Mouse (Mus musculus) heart, embryonic 14.5 days (tissue): Measurements from ENCODE around the gene Gemin8. TPM values are rescaled to one million over a fixed set of nuclear protein-coding genes. Genes with fewer than 3 reads are reported as not detected.

Experiments
- ATAC-seq: fragments of 200-750 bp; cut with Nextera tagmentation; 2 replicates; pipeline ENCODE4 v1.8.0; 2017; ENCODE audit warnings: low read depth, moderate TSS enrichment; ENCODE audit not compliant: insufficient number of reproducible peaks, insufficient read depth, low FRiP score
- H3K27ac ChIP-seq, 2 experiments: fragments of 200-500 bp in 1 of 2; fragments of 300-500 bp in 1 of 2; sonication (generic) in 1 of 2; replicated peaks in 1 of 2; 2 replicates each; pipeline ENCODE4 v1.5.1; 2012 to 2014; ENCODE audit warnings: low read depth in 2 of 2, low read length in 2 of 2, control low read depth in 1 of 2, mild to moderate bottlenecking in 1 of 2, mixed read lengths in 1 of 2; ENCODE audit not compliant: control insufficient read depth in 1 of 2, insufficient read depth in 1 of 2
- H3K27me3 ChIP-seq: fragments of 300-500 bp; sonication (generic); 2 replicates; pipeline ENCODE4 v1.6.1; 2014; ENCODE audit warnings: mild to moderate bottlenecking, low read length, control low read depth; ENCODE audit not compliant: control insufficient read depth, insufficient read depth
- H3K36me3 ChIP-seq: fragments of 300-500 bp; sonication (generic); 2 replicates; pipeline ENCODE4 v1.6.1; 2014; ENCODE audit warnings: mild to moderate bottlenecking, control low read depth, low read length, mixed read lengths; ENCODE audit not compliant: control insufficient read depth, insufficient read depth
- H3K4me1 ChIP-seq, 2 experiments: fragments of 200-500 bp in 1 of 2; fragments of 300-500 bp in 1 of 2; sonication (generic) in 1 of 2; 2 replicates each; pipeline ENCODE4 v1.6.1; 2012 to 2014; ENCODE audit warnings: low read length in 2 of 2, control low read depth in 1 of 2, mixed read lengths in 1 of 2; ENCODE audit not compliant: control insufficient read depth in 2 of 2, insufficient read depth in 2 of 2
- H3K4me2 ChIP-seq: fragments of 300-500 bp; sonication (generic); 2 replicates; pipeline ENCODE4 v1.6.1; 2014; ENCODE audit warnings: mild to moderate bottlenecking, low read length
- H3K4me3 ChIP-seq, 2 experiments: fragments of 200-500 bp in 1 of 2; fragments of 300-500 bp in 1 of 2; sonication (generic) in 1 of 2; 2 replicates each; pipeline ENCODE4 v1.5.1; 2012 to 2014; ENCODE audit warnings: low read length in 2 of 2, mild to moderate bottlenecking in 2 of 2, control low read depth in 1 of 2, low read depth in 1 of 2, moderate library complexity in 1 of 2; ENCODE audit not compliant: control insufficient read depth in 1 of 2, insufficient read depth in 1 of 2
- H3K9ac ChIP-seq: fragments of 300-500 bp; sonication (generic); 2 replicates; pipeline ENCODE4 v1.6.1; 2014; ENCODE audit warnings: mild to moderate bottlenecking, low read length
- H3K9me3 ChIP-seq: fragments of 300-500 bp; sonication (generic); 2 replicates; pipeline ENCODE4 v1.6.1; 2016; ENCODE audit warnings: low read length, control low read depth; ENCODE audit not compliant: control insufficient read depth
- WGBS: fragments of 180-500 bp; shearing (Covaris S2); extraction: QIAGEN DNeasy Blood & Tissue Kit; methylation state at CpG from one replicate; pipeline ENCODE4 v1.1.7; 2014; 5-methylcytosine and 5-hydroxymethylcytosine counted together
- polyA plus RNA-seq: library from polyadenylated mRNA; unstranded; fragments of >200 nt; fragmentation: Nextera tagmentation; extraction: Ambion mirVana; gene quantifications from 2 replicates; pipeline ENCODE4 v1.2.1, GENCODE M21; 2014

The Gemin8 gene
- polyA plus RNA-seq = 7.9 and 8.0 TPM in 2 replicates

DNA sequence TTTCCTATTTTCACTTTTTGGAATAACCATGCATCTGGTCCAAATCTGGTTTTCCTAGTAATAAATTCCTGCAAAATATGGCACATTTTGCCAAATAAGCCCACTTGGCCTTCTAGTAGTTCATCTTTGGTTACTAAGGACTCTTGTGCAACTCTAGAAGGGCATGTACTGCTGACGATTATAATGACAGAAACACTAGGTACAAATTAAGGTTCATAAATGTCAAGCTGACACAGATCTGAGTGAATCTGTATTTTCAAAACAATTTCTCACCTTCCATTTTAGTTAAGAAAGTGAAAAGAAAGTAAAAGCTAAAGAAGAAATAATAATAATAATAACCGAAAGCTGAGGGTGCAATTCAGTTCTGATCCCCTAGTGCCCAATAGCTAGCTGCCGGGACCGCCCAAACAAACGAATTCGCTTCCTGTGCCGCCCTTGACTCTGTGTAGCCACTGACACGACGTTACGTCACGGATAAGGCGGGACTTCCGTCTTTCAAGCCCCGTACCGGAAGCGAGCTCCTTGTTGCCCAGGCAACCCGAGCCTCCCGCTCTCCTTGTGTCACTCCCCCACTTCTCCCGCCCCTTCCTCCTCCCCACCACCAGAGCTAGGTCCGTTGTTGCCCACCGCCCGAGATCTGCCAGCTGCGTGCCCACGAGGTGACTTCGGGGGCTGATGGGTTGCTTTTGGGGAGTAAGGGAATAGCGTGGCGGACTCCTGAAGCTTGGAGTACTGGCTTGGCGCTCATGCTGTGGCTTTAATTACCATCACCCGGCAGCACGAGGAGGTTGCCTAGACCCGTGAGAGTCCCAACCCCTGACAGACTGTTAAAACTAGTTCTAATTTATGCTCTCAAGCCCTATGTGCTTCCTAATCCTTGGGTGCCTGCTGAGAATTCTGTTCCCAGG, at the start of gene Gemin8:
Gene Gemin8, plus strand, starts transcription at position 563 of the 908 bp plus-strand sequence.
- Histone ChIP-seq H3K4me3 (peak within 1 kb of the TSS; percentile 57 to 84), H3K4me1 (peaks cover 0 to 3% of the 10 kb centered on the region in 2 experiments; a peak in 2 of 4 replicates), H3K36me3 (no peaks in the 10 kb centered on the region), H3K4me2 (peak within 1 kb of the TSS; percentile 66), H3K27me3 (no peaks in the 10 kb centered on the region), H3K27ac (peak within 1 kb of the TSS; percentile 3 to 62; a peak in 2 of 4 replicates), H3K9ac (peak within 1 kb of the TSS; percentile 73), H3K9me3 (no peaks in the 10 kb centered on the region)
- peak; percentile 96 for ATAC-seq
- 19% methylated on average over 31 of the region's 31 CpGs for WGBS

DNA sequence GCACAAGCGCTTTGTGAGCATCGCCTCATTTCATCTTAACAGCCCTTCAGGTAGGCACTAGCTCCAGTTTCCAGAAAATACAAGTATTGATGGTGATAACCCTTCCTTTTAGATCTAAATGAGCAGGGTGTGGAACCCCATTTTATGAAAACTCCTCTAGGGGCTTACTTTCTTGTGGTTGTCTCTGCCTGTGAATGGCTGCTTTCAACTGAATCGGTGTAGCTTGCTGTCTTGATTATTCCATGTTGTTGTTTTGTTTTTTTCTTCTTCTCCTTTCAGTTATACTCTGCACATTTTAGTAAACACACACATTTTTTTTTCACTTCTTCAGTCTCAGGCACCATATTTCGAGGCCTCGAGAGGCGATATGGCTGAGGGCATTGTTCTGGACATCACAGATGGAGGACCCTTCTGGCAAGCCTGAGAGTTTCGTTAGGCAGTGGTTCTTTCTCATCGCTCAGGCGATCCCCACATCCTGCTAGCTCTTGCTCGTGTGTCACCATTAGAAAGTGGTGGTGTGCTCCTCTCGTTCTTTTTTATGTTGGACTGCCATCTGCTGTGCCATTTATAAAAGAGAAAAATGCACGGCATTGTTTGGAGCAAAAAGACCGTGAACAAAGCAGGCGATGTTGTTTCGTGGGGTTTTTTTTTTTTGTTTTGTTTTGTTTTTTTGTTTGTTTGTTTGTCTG, 23.0 kb upstream of the Gemin8 start:
- no peaks in the 10 kb centered on the region for H3K9me3 ChIP-seq
- no peaks in the 10 kb centered on the region for H3K4me1 ChIP-seq
- no peak overlapping the region for H3K4me3 ChIP-seq
- no peaks in the 10 kb centered on the region for H3K27me3 ChIP-seq
- ATAC-seq = no peak
- H3K27ac ChIP-seq = no peak overlapping the region
- H3K36me3 ChIP-seq = no peaks in the 10 kb centered on the region
- 73% methylated on average over 15 of the region's 15 CpGs for WGBS
- H3K4me2 ChIP-seq = no peak overlapping the region
- no peak overlapping the region for H3K9ac ChIP-seq

DNA sequence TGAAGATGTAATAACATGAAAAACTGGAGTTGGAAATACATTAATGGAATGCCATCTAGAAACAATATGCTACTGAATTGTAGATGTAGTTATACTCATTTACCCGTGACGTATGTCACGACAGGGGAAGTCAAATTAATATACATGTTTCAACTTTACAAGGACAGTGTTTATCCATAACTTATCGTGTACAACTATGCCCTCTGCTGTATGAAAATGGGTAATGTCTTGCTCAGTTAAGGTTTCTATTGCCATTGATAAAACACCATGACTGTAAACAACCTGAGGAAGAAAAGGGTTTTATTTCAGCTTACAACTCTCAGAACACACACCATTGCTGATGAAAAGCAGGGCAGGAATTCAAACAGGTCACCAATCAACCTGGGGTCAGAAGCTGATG, 7.5 kb upstream of the Gemin8 start:
- H3K4me2 ChIP-seq = no peak overlapping the region
- WGBS = 59% methylated on average over 4 of the region's 4 CpGs
- H3K36me3 ChIP-seq = no peaks in the 10 kb centered on the region
- H3K4me1 ChIP-seq = no peaks in the 10 kb centered on the region
- no peak overlapping the region for H3K9ac ChIP-seq
- no peaks in the 10 kb centered on the region for H3K27me3 ChIP-seq
- no peak overlapping the region for H3K27ac ChIP-seq
- H3K9me3 ChIP-seq = no peaks in the 10 kb centered on the region
- no peak overlapping the region for H3K4me3 ChIP-seq
- ATAC-seq = no peak

DNA sequence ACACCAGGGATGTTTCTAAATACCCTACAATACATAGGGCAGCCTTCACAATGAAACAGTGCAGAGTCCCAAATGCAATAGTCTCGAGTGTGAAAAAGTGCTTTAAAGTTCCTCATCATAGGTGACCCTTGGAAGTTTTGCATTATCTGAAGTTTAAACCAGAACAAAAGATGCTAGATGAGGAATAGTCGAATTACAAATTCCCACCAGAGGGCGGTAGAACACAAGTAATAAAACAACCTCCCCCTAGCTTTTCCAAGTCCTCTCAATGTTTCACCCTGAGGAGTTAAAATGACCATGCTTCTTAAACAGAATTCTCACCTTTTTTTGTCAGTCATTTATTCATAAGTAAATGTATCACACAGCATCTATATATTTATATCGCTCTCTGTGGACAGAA, 2.9 kb upstream of the Gemin8 start:
- no peaks in the 10 kb centered on the region for H3K4me1 ChIP-seq
- H3K36me3 ChIP-seq = no peaks in the 10 kb centered on the region
- no peak for ATAC-seq
- no peaks in the 10 kb centered on the region for H3K9me3 ChIP-seq
- WGBS = 6% methylated on average over 4 of the region's 4 CpGs
- H3K9ac ChIP-seq = no peak overlapping the region
- no peaks in the 10 kb centered on the region for H3K27me3 ChIP-seq
- no peak overlapping the region for H3K4me2 ChIP-seq
- H3K4me3 ChIP-seq = no peak overlapping the region
- no peak overlapping the region for H3K27ac ChIP-seq

DNA sequence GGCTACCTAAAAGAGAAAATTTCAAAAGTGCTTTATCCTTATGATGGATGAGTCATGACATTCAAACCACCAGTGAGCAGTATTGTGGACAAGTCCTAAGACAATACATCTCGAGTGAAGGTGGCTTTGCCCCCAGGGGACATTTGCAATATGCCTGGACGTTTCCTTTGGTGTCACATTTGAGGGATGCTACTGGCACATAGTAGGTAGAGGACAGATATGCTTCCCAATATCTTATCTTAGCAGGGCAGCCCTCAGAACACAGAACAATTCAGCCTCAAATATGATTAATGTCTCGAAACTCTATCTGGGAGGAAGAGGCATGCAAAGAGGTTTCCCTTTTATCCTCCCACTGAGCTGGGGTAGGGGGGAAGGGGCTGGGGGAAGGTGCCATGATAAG, 2.3 kb upstream of the Gemin8 start:
- Histone ChIP-seq H3K4me3 (no peak overlapping the region), H3K27ac (no peak overlapping the region), H3K4me2 (no peak overlapping the region), H3K27me3 (no peaks in the 10 kb centered on the region), H3K9me3 (no peaks in the 10 kb centered on the region), H3K9ac (no peak overlapping the region), H3K36me3 (no peaks in the 10 kb centered on the region), H3K4me1 (peaks cover 0 to 3% of the 10 kb centered on the region in 2 experiments; a peak in 2 of 4 replicates)
- ATAC-seq = no peak
- whole genome bisulfite sequencing = 40% methylated on average over 3 of the region's 3 CpGs

DNA sequence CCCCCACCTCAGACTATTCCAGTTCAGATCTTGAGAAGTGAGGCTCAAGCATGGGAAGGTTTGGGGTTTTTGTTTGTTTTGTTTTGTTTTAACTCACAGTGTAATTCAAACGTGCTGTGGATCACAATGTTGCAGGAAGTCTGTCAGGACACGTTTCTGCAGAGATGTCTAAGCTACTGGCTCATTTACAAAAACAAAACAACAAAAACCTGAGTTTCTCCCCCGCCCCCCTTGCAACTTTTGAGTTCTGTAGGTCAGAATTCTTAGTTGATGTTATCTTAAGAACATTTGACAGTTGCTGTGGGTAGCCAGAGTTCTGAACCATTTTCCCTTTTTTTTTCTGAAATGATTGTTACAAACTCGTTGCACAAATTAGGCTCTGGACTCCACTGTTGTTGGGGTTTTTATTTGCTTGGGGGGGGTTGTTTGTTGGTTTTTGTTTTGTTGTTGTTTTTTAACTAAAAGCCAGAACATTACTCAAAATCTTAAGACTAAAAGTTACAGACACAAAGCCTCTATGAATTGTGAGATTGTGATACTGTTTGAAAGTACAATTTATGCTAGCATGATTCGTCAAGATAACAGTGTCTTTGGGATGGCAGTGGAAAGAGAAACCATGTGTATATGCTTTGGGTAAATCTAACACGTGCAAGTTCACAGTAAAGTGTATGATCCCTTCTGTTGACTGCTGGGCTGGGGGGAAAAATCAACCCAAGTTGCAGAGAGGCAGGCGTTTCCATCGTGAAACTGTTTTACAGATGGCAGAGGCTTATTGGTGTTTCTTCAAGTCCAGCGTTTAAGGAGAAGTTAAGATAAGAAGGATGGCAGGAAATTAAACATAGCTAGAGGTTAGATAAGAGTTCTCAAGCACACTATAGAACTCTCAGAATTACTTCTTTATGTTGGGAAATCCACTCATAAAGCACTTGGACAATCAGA, 815 bp downstream of the Gemin8 start:
- no peaks in the 10 kb centered on the region for H3K36me3 ChIP-seq
- WGBS = 30% methylated on average over 9 of the region's 9 CpGs

DNA sequence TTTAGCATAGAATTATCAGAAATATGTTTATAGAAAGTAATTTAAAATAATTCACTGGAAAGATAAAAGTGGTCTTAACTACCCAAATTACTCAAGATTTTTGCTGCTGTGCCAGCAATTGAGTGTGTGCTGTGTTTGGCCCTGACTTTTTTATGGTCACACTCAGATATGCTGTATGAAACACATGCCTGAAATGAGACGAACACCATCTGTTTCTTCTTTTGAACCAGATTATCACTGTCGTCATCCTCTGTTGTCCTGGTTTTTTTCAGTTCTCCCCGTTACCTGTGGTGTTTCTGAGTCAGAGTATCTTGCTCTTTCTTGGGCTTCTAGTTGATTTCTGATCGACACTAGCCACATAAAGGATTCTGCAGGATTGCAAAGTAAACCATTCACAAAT, 1.8 kb downstream of the Gemin8 start:
- no peak for ATAC-seq
- Histone ChIP-seq H3K4me2 (no peak overlapping the region), H3K4me3 (no peak overlapping the region), H3K36me3 (no peaks in the 10 kb centered on the region), H3K27ac (no peak overlapping the region), H3K4me1 (peaks cover 0 to 3% of the 10 kb centered on the region in 2 experiments; a peak in 2 of 4 replicates), H3K9ac (no peak overlapping the region), H3K9me3 (no peaks in the 10 kb centered on the region), H3K27me3 (no peaks in the 10 kb centered on the region)
- 37% methylated on average over 4 of the region's 4 CpGs for WGBS

More for the DNA sequence above, 815 bp downstream of the Gemin8 start:
- H3K4me1 ChIP-seq = peaks cover 0 to 3% of the 10 kb centered on the region in 2 experiments; a peak in 2 of 4 replicates
- peak overlapping the region; percentile 57 to 84 for H3K4me3 ChIP-seq
- no peaks in the 10 kb centered on the region for H3K27me3 ChIP-seq
- no peak for ATAC-seq
- no peaks in the 10 kb centered on the region for H3K9me3 ChIP-seq
- H3K4me2 ChIP-seq = peak overlapping the region; percentile 66
- peak overlapping the region; percentile 73 for H3K9ac ChIP-seq
- peak overlapping the region in 1 of 2 experiments; percentile 62; a peak in 2 of 4 replicates for H3K27ac ChIP-seq
